Mouse (Mus musculus) liver, embryonic 14.5 days (tissue): ENCODE results near the gene Nanos1.

Experiments used
- CTCF ChIP-seq: IDR thresholded peaks from 2 replicates; pipeline ENCODE4 v1.5.1; 2016; ENCODE audit warnings: antibody characterized with exemption, low read depth, control low read depth
- EP300 ChIP-seq: IDR thresholded peaks from 2 replicates; pipeline ENCODE4 v1.6.1; 2016; ENCODE audit warnings: antibody characterized with exemption, low read depth

- TF ChIP-seq EP300 (no peak), CTCF (no peak)
These were observed 39.4 kb upstream of the Nanos1 start for GRCm38 (mm10) chr19:60716381-60716780.
